In the genomic region with DNA sequence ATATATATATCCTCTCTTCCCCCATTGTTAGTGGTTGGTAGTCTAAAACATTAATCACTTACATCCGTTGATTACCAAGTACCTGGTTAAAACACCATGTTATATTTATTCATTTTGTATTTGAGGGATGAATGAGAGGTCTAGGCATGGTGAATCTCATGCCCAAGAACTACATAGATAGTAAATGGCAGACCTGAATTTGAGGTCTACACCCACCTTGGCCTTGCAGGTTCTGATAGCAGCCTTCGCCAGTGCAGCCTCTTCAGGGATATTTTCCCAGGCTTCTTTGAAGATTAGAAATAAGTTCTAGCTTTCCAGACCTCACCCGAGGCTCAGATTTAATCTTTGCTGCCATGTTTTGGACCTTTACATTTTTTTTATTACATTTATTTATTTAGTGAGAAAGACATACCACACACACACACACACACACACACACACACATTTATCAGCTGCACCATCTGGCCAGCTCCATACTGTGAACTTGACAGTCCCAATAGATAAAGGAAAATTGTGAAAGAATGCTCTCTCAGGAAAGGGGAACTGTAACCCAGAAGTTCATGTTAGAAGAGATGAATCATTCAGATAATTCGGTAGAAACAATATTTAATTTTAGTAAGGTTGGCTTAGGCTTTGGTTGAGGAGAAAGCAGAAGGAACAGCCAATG, we compare ENCODE assay signal across 11 mouse cellular contexts. TPM values are rescaled to one million over a fixed set of nuclear protein-coding genes. Genes with fewer than 3 reads are reported as not detected.
DNase-seq lines count a peak whose midpoint lies in the region; ATAC-seq and TF ChIP-seq lines count a peak whose summit lies in the region.
"Had no signal": no experiment of that assay in that cellular context is flagged by ENCODE, and none has a peak within 500 bp of the region (broad histone marks: within the 10 kb centered on the region; RNA-seq: fewer than 3 reads in every experiment).

No protein-coding gene starts in this region.

- no peak for DNase-seq in heart, postnatal 4 days
- no peak for DNase-seq in testis, postnatal 14 days (ENCODE audit: low spot score)
- no peak for DNase-seq in layer of hippocampus, postnatal 10 days (ENCODE audit: low spot score in 2 of 2)
- DNase-seq: right cerebral cortex, postnatal 14 days had no signal

- peaks cover 79% of the 10 kb centered on the region for H3K79me2 ChIP-seq in C2C12 (ENCODE audit: control insufficient read depth, insufficient read depth)
- peaks cover 56% of the 10 kb centered on the region for H3K79me2 ChIP-seq in macrophage (ENCODE audit: inconsistent target)

- no peaks in the 10 kb centered on the region; the same call in 1 of the 2 replicates for H3K4me1 ChIP-seq in heart, embryonic 11.5 days (ENCODE audit: control insufficient read depth, insufficient read depth, low read length)
- peaks cover 67% of the 10 kb centered on the region for H3K4me1 ChIP-seq in erythroblast, embryonic 14.5 days (ENCODE audit: control insufficient read depth)
- no peaks in the 10 kb centered on the region; the same call in 1 of the 2 replicates for H3K4me1 ChIP-seq in intestine, postnatal 0 days (replicated peaks; ENCODE audit: control insufficient read depth, insufficient read depth, low read length)

- H3K36me3 ChIP-seq in heart, embryonic 11.5 days (ENCODE audit: control insufficient read depth, insufficient read depth, low read length): no peaks in the 10 kb centered on the region
- H3K36me3 ChIP-seq in C2C12 (ENCODE audit: control insufficient read depth, insufficient read depth) (peaks cover 48% of the 10 kb centered on the region), macrophage (ENCODE audit: inconsistent target) (no peaks in the 10 kb centered on the region)
- peaks cover 40% of the 10 kb centered on the region for H3K36me3 ChIP-seq in erythroblast, embryonic 14.5 days (ENCODE audit: control insufficient read depth)
- H3K36me3 ChIP-seq in intestine, postnatal 0 days (ENCODE audit: control insufficient read depth, insufficient read depth): no peaks in the 10 kb centered on the region; the same call in 1 of the 2 replicates
- H3K36me3 ChIP-seq: embryonic facial prominence, embryonic 12.5 days; kidney, embryonic 15.5 days had no signal

- H3K4me2 ChIP-seq in heart, embryonic 11.5 days: peak overlapping the region; percentile 27
- no peak overlapping the region for H3K4me2 ChIP-seq in intestine, postnatal 0 days (replicated peaks; ENCODE audit: low read depth)

- H3ac ChIP-seq in C2C12 (ENCODE audit: control insufficient read depth, insufficient read length, low read depth): no peak overlapping the region

- peaks cover 68% of the 10 kb centered on the region for H3K79me3 ChIP-seq in C2C12 (ENCODE audit: low read depth)

- no peak for TF ChIP-seq CTCF in C2C12 (IDR thresholded peaks at IDR 0.05; ENCODE audit: control insufficient read depth, insufficient read depth, insufficient read length)
- TF ChIP-seq CTCF in intestine, postnatal 0 days (IDR thresholded peaks at IDR 0.05; ENCODE audit: low read depth): no peak

- WGBS in heart, embryonic 11.5 days (ENCODE audit: insufficient replicate concordance): 69% methylated on average over 4 of the region's 4 CpGs
- 33% methylated on average over 3 of the region's 4 CpGs for WGBS in macrophage (ENCODE audit: missing documents)
- 57% methylated on average over 4 of the region's 4 CpGs for WGBS in intestine, postnatal 0 days

- H3K4me3 ChIP-seq in heart, embryonic 11.5 days (ENCODE audit: low read depth, low read length): no peak overlapping the region
- H3K4me3 ChIP-seq in C2C12 (ENCODE audit: insufficient read depth, poor library complexity, severe bottlenecking) (peak overlapping the region; percentile 97), macrophage (ENCODE audit: inconsistent target) (no peak overlapping the region)
- H3K4me3 ChIP-seq in erythroblast, embryonic 14.5 days (replicated peaks): peak overlapping the region; percentile 100
- no peak overlapping the region for H3K4me3 ChIP-seq in intestine, postnatal 0 days (ENCODE audit: low read depth, low read length)
- H3K4me3 ChIP-seq: kidney, embryonic 15.5 days had no signal

- H3K27ac ChIP-seq in heart, embryonic 11.5 days (ENCODE audit: low read depth, low read length): no peak overlapping the region
- H3K27ac ChIP-seq in macrophage: peak overlapping the region; percentile 48
- H3K27ac ChIP-seq in intestine, postnatal 0 days (ENCODE audit: low read depth, low read length): no peak overlapping the region
- H3K27ac ChIP-seq: embryonic facial prominence, embryonic 12.5 days; kidney, embryonic 15.5 days had no signal

- no peaks in the 10 kb centered on the region for H3K9me3 ChIP-seq in heart, embryonic 11.5 days (replicated peaks; ENCODE audit: control insufficient read depth, low read length)
- no peaks in the 10 kb centered on the region for H3K9me3 ChIP-seq in erythroblast, embryonic 14.5 days (ENCODE audit: control insufficient read depth, low read length)
- no peaks in the 10 kb centered on the region for H3K9me3 ChIP-seq in intestine, postnatal 0 days (ENCODE audit: control insufficient read depth)
- H3K9me3 ChIP-seq: embryonic facial prominence, embryonic 12.5 days; kidney, embryonic 15.5 days had no signal

- H3K27me3 ChIP-seq in heart, embryonic 11.5 days (ENCODE audit: control insufficient read depth, insufficient read depth, low read length): no peaks in the 10 kb centered on the region
- no peaks in the 10 kb centered on the region for H3K27me3 ChIP-seq in C2C12 (ENCODE audit: control insufficient read depth, insufficient read depth, insufficient read length)
- peaks cover 4% of the 10 kb centered on the region for H3K27me3 ChIP-seq in erythroblast, embryonic 14.5 days (ENCODE audit: control insufficient read depth)
- no peaks in the 10 kb centered on the region for H3K27me3 ChIP-seq in intestine, postnatal 0 days (replicated peaks; ENCODE audit: control insufficient read depth, insufficient read depth, low read length)
- H3K27me3 ChIP-seq: embryonic facial prominence, embryonic 12.5 days had no signal

- H3K9ac ChIP-seq in heart, embryonic 11.5 days (ENCODE audit: low read depth, low read length): no peak overlapping the region
- no peak overlapping the region for H3K9ac ChIP-seq in intestine, postnatal 0 days (ENCODE audit: low read depth, low read length)
- H3K9ac ChIP-seq: embryonic facial prominence, embryonic 12.5 days; kidney, embryonic 15.5 days had no signal

- no peak for ATAC-seq in heart, embryonic 11.5 days (replicated peaks; ENCODE audit: insufficient number of reproducible peaks, low FRiP score, low TSS enrichment)
- no peak for ATAC-seq in intestine, postnatal 0 days

TF ChIP-seq in C2C12, 6 proteins besides CTCF, POLR2A, EP300 and RAD21:
- no peak for TF ChIP-seq CEBPB (IDR thresholded peaks at IDR 0.05; ENCODE audit: low read depth)
- TF ChIP-seq MAX (IDR thresholded peaks at IDR 0.05): no peak
- TF ChIP-seq FOSL1 (IDR thresholded peaks at IDR 0.05; ENCODE audit: insufficient read depth, low read length, poor library complexity, severe bottlenecking): no peak
- no peak for TF ChIP-seq USF1 (IDR thresholded peaks at IDR 0.05; ENCODE audit: low read depth)
- TF ChIP-seq MYOG (IDR thresholded peaks at IDR 0.05; ENCODE audit: control insufficient read depth, extremely low read depth, insufficient read length): no peak
- TF ChIP-seq MYOD1 (IDR thresholded peaks at IDR 0.05; ENCODE audit: control insufficient read depth, insufficient read length, low read depth): no peak

RNA-seq across cellular contexts. Expression of gene Ank, which starts 2.5 kb away (rescaled TPM):
- polyA plus RNA-seq in heart, embryonic 11.5 days (2014; fragmentation: Nextera tagmentation; extraction: Ambion mirVana): 11.9 and 13.5 TPM in 2 replicates
- 10 to 100 TPM; 70.2 to 74.8 TPM for total RNA-seq in heart, postnatal 4 days (2021)
- 292 TPM for polyA plus RNA-seq in C2C12 (2012; fragmentation: generic; extraction: Trizol)
- 3.0 and 3.7 TPM in 2 replicates for polyA plus RNA-seq in erythroblast, embryonic 14.5 days (2012)
- total RNA-seq in macrophage (2018; cell fraction: chromatin; rRNA removed): 10 to 100 TPM in 1 of 26 experiments, 1 to 10 TPM in 20, under 1 TPM in 5; 0.55 to 10.1 (median 1.9) TPM
- total RNA-seq in macrophage (2018; cell fraction: cytosol; rRNA removed): 10 to 100 TPM in 13 of 26 experiments, 1 to 10 TPM in 13; 4.7 to 34.1 (median 15.2) TPM
- 10 to 100 TPM in 10 of 26 experiments, 1 to 10 TPM in 16; 2.7 to 22.2 (median 6.6) TPM for total RNA-seq in macrophage (2018; cell fraction: nucleus; rRNA removed)
- 21.6 to 32.9 TPM (median 22.5 TPM) in 3 replicates for polyA plus RNA-seq in macrophage (2018)
- 100 to 1,000 TPM; 124 to 138 TPM for total RNA-seq in layer of hippocampus, postnatal 10 days (2021)
- 20.9 and 24.0 TPM in 2 replicates for polyA plus RNA-seq in intestine, postnatal 0 days (2015; fragmentation: Nextera tagmentation; extraction: Ambion mirVana)

Comparison
In these comparisons a context has a peak if more than half of its experiments do, and no peak if none do; other contexts are left out.
1. H3K4me3 ChIP-seq: peak in C2C12 (single experiment) and erythroblast, embryonic 14.5 days (single experiment); none in heart, embryonic 11.5 days (single experiment), macrophage (single experiment) and intestine, postnatal 0 days (single experiment).